In the genomic region with DNA sequence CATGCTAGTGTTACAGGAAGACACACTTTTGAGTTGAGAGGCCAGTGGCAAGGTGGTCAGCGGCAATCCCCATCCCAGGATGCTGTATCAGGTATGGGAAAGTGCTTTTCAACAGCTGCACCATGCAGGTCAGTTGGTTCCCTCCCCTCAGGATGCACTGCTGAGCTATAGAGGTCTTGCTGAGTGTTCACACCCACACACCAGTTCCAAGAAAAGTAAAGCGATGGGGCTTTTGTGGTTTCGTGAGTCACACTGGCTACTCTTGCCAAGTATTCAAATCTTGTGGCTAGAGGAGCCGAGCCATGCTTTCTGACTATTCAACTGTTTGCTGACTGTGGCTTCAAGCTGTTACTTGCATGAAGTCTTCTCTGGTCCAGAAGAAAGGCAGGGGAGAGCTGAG, we compare ENCODE assay signal across 10 mouse cellular contexts. TPM values are rescaled to one million over a fixed set of nuclear protein-coding genes. Genes with fewer than 3 reads are reported as not detected.
DNase-seq lines count a peak whose midpoint lies in the region; ATAC-seq lines count a peak whose summit lies in the region.
"Had no signal": no experiment of that assay in that cellular context is flagged by ENCODE, and none has a peak within 500 bp of the region (broad histone marks: within the 10 kb centered on the region; RNA-seq: fewer than 3 reads in every experiment).

No protein-coding gene starts in this region.

- WGBS in forebrain, embryonic 15.5 days: 64% methylated on average over 4 of the region's 4 CpGs

- 0 out of 2 replicates have a peak, but pooled peaks cover 2% of the 10 kb centered on the region for H3K4me1 ChIP-seq in forebrain, embryonic 15.5 days

- peak; percentile 11 to 17 for DNase-seq in spleen, adult 18-20 months
- no peak for DNase-seq in spleen, adult 12 weeks (ENCODE audit: low spot score)
- DNase-seq in adrenal gland, postnatal 14 days: peak; percentile 17
- peak; percentile 55 to 70 for DNase-seq in left cerebral cortex, adult 18-20 months (ENCODE audit: low spot score in 2 of 2)
- DNase-seq in right cerebral cortex, postnatal 10 days (ENCODE audit: low spot score in 2 of 2): peak; percentile 32 to 56
- no peak for DNase-seq in thymus, postnatal 25 days
- no peak for DNase-seq in kidney, adult 18-20 months

- no peak overlapping the region for H3K27ac ChIP-seq in forebrain, embryonic 15.5 days (replicated peaks)

- H3K4me3 ChIP-seq in forebrain, embryonic 15.5 days: no peak overlapping the region

- H3K4me2 ChIP-seq in forebrain, embryonic 15.5 days (replicated peaks): no peak overlapping the region

- no peaks in the 10 kb centered on the region for H3K27me3 ChIP-seq in forebrain, embryonic 15.5 days

- H3K9me3 ChIP-seq in forebrain, embryonic 15.5 days: no peaks in the 10 kb centered on the region

- ATAC-seq in forebrain, embryonic 15.5 days (replicated peaks): no peak

- H3K36me3 ChIP-seq in forebrain, embryonic 15.5 days: no peaks in the 10 kb centered on the region

- H3K9ac ChIP-seq in forebrain, embryonic 15.5 days (replicated peaks): no peak overlapping the region

RNA-seq across cellular contexts. Expression of a gene that starts 5.1 kb away (rescaled TPM):
- not detected in 2 replicates for total RNA-seq in adrenal gland, postnatal 14 days (2021)
- total RNA-seq in left cerebral cortex, adult 18-20 months (2021): not detected
- not detected in 2 replicates for polyA plus RNA-seq in forebrain, embryonic 15.5 days (2015; fragmentation: Nextera tagmentation; extraction: Ambion mirVana)
- total RNA-seq: layer of hippocampus, adult 18-20 months had no signal
- polyA plus RNA-seq: neural tube, embryonic 14.5 days had no signal

RNA-seq across cellular contexts. Expression of a gene that starts 46.0 kb away (rescaled TPM):
- total RNA-seq in adrenal gland, postnatal 14 days (2021): not detected in 2 replicates
- total RNA-seq in left cerebral cortex, adult 18-20 months (2021): not detected
- not detected in 2 replicates for polyA plus RNA-seq in forebrain, embryonic 15.5 days (2015; fragmentation: Nextera tagmentation; extraction: Ambion mirVana)
- total RNA-seq: layer of hippocampus, adult 18-20 months had no signal
- polyA plus RNA-seq: neural tube, embryonic 14.5 days had no signal

Comparison
In these comparisons a context has a peak if more than half of its experiments do, and no peak if none do; other contexts are left out.
1. DNase-seq: peak in spleen, adult 18-20 months (2 of 2), adrenal gland, postnatal 14 days (single experiment), left cerebral cortex, adult 18-20 months (2 of 2) and right cerebral cortex, postnatal 10 days (2 of 2); none in spleen, adult 12 weeks (single experiment), thymus, postnatal 25 days (single experiment) and kidney, adult 18-20 months (single experiment).